Mouse (Mus musculus): ENCODE measurements around the gene Gm27179. TPM values are rescaled to one million over a fixed set of nuclear protein-coding genes. Genes with fewer than 3 reads are reported as not detected.
"Not testable (repeated sequence)": the region's sequence is repeated elsewhere in the genome, so short reads cannot be mapped to it uniquely, and the experiment has no call there.

The Gm27179 gene
- polyA plus RNA-seq, 1 experiment = 0.04 TPM

DNA sequence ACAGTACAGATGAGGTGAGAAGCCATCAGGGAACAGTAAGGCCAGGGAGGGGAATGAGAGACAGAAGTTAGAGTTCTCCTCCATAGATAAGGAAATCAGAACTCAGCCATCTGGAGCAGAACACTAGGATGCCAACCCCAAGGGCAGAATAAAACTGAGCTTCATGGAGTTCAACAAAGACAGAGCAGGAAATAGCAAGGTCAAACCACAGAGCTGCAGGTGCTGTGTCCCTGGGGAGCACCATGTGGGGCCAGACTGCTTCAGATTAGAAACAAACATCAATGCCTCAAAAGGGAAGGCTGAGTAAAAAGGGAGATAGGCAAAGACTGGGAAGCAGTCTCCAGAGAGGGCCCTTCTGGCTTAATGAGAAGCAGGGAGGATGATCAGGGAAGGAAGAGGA is 16.1 kb downstream of the Gm27179 start:
- not testable (repeated sequence) for H3K27ac ChIP-seq (ENCODE audit: insufficient read depth, low read length)

DNA sequence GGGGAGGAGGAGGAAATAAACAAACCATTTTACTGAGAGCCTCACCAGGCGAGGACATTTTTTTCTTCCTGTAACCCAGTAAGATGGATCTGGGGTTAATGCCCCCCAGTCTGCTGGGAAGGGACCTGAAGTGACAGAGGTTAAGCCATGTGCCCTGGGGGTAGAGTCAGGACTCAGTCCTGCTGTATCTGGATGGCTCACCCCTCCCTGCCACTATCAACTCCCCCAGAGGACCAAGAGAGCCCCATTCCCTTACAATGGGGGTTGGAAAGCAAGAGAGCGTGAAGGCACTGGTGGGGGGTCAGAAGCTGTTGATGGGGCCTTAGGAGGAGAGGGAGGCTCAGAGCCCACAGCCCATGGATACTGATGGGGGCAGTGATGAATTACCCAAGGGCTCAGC is 17.4 kb downstream of the Gm27179 start:
- not testable (repeated sequence) for H3K4me3 ChIP-seq (ENCODE audit: insufficient read depth, low read length); H3K4me1 ChIP-seq (ENCODE audit: control insufficient read depth, insufficient read depth, low read length); H3K27ac ChIP-seq (ENCODE audit: insufficient read depth, low read length)

More for the DNA sequence above, 16.1 kb downstream of the Gm27179 start:
- H3K4me1 ChIP-seq (ENCODE audit: control insufficient read depth, insufficient read depth, low read length); H3K4me3 ChIP-seq (ENCODE audit: insufficient read depth, low read length): not testable (repeated sequence)

DNA sequence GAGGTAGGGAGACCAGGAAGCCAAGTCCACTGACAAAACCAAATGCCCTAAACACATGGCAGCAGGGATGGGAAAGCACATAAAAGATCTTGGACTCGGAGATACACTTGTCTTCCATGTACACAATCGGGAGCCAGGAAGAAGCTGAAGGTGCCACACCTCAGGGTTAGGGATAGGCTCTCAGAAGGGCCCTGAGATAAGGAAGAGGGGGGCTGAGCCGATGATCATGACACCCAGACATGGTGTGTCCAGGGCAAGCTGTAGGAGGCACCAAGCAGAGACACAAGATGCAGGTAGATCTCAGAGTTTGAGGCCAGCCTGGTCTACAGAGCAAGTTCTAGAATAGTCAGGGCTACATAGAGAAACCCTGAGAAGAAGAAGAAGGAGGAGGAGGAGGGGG is 17.8 kb downstream of the Gm27179 start:
- H3K4me3 ChIP-seq (ENCODE audit: insufficient read depth, low read length); H3K4me1 ChIP-seq (ENCODE audit: control insufficient read depth, insufficient read depth, low read length); H3K27ac ChIP-seq (ENCODE audit: insufficient read depth, low read length): not testable (repeated sequence)

DNA sequence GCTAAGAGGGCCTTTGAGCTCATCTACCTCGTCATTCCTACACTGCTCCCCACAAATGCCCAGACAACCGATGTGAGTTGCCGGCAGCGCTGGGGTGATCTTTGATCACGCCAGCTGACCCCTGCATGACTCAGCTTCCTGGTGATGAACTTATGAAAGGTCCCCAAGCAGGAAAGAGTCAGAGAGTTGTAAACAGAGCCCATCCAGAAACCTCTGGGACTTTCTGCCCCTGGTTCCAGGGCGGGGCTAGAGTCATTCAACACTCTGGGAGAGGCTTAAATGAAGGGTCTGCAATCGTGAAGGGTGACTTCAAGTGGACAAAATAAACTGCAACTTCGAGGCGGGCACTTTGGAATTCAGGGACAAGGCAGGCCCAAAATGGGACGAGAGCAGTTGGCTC is 24.3 kb downstream of the Gm27179 start:
- not testable (repeated sequence) for H3K27ac ChIP-seq (ENCODE audit: insufficient read depth, low read length); H3K4me1 ChIP-seq (ENCODE audit: control insufficient read depth, insufficient read depth, low read length); H3K4me3 ChIP-seq (ENCODE audit: insufficient read depth, low read length)

DNA sequence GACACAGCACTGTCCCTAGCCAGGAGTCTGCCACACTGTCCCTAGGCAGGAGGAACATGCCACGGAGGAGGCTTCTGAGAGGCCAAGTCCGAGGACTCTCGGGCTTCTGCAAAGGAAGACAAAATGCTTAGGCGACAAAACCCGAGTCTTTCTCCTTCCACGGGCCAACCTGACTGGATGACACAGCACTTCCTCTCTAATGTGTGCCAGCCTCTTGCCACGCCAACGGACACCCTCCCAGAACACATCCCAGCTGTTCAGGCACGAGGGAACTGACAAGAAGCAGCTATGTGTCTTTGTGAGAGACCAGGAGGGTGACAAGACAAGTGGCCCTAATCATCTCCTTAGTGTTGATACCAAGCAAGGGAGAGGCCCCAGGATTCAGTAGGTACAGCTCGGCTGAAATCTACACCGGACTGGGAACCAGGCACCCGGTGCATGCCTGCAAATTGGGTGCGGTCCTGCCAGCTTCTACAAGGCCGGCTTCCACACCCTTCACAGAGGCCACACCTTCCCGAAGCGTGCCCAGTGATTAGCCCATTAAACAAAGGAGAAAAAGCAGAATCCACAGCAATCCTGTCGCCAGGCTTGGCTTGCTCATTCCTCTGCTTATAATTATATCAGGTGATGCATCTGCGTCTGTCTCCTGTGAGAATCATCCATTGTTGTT is 26.7 kb downstream of the Gm27179 start:
- not testable (repeated sequence) for H3K4me3 ChIP-seq (ENCODE audit: insufficient read depth, low read length); H3K4me1 ChIP-seq (ENCODE audit: control insufficient read depth, insufficient read depth, low read length); H3K27ac ChIP-seq (ENCODE audit: insufficient read depth, low read length)

DNA sequence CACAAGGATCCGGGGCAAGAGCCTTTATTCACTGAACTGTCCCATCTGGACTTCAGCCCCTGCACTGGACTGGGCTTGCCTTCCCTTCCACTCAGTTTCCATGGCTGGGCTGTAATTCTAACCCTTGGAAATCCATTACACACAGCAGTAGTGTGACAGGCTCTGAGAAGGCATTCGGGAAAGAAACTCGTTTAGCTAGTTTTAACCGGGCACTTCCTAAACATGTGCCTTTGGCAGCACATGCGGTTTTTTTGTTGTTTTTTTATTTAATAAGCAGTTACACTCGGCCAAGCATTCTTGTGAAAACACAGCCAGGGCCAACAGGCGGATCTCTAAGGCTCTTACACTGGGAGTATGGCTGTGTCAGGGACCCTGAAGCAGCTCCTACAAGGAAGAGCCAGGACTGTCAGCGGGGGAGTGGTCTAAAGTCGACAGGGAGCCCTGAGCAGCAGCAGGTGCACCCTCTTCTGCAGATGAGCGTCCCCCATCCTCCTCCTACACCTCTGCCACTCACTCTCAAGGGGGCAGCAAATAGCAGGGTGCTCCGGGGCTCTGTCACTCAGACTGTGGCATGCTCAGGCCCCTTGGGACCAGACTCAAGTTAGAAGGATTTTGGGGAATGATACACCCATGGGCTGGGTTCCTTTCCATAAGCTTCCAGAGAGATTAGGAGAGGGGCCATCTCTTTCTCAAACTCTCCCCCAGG is 38.3 kb downstream of the Gm27179 start:
- not testable (repeated sequence) for H3K27ac ChIP-seq (ENCODE audit: insufficient read depth, low read length); H3K4me3 ChIP-seq (ENCODE audit: insufficient read depth, low read length)

DNA sequence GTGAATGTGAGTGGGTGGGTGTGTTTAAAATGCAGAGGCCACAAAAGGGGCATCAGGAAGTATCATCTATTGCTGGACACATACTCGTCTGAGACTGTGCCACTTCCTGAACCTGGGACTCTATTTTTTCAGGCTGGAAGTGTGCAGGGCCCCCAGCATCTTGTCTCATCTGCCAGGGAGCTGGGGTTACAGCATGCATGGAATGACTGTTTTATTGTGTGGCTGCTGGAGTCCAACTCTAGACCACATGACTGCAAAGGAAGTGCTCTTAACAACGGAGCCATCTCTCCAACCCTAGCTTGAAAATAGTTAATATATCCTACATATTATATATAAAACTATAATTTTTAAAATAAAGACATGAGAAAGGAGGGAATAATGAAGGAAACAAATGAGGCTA is 39.0 kb downstream of the Gm27179 start:
- H3K27ac ChIP-seq (ENCODE audit: insufficient read depth, low read length); H3K4me3 ChIP-seq (ENCODE audit: insufficient read depth, low read length): not testable (repeated sequence)

More for the DNA sequence above, 38.3 kb downstream of the Gm27179 start:
- not testable (repeated sequence) for H3K4me1 ChIP-seq (ENCODE audit: control insufficient read depth, insufficient read depth, low read length)

DNA sequence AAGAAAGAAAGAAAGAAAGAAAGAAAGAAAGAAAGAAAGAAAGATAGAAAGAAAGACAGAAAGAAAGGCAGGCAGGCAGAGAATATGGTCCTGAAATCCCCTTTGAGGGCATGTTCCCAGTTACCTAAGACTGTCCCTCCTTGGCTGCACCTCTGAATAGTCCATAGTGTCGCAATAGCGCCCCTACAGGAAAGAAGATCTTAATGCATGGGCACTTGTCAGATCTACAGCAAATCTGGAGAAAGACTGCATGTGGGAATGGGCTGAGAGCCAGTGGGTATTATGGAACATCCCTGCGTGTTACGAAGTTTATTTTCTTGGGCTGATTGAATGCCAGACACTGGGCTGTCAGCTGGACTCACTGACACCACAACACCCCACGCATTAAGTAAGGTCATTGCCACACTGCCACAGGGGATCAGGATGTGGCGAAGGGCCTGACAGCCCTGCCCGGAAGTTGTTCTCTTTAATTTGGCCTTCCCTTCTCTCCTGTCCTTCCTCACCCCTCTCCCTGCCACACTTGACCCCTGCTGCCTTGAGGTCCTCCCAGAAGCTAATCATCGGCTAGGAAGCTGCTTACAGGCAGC is 42.1 kb downstream of the Gm27179 start:
- H3K4me3 ChIP-seq (ENCODE audit: insufficient read depth, low read length); H3K27ac ChIP-seq (ENCODE audit: insufficient read depth, low read length); H3K4me1 ChIP-seq (ENCODE audit: control insufficient read depth, insufficient read depth, low read length): not testable (repeated sequence)

More for the DNA sequence above, 39.0 kb downstream of the Gm27179 start:
- not testable (repeated sequence) for H3K4me1 ChIP-seq (ENCODE audit: control insufficient read depth, insufficient read depth, low read length)

DNA sequence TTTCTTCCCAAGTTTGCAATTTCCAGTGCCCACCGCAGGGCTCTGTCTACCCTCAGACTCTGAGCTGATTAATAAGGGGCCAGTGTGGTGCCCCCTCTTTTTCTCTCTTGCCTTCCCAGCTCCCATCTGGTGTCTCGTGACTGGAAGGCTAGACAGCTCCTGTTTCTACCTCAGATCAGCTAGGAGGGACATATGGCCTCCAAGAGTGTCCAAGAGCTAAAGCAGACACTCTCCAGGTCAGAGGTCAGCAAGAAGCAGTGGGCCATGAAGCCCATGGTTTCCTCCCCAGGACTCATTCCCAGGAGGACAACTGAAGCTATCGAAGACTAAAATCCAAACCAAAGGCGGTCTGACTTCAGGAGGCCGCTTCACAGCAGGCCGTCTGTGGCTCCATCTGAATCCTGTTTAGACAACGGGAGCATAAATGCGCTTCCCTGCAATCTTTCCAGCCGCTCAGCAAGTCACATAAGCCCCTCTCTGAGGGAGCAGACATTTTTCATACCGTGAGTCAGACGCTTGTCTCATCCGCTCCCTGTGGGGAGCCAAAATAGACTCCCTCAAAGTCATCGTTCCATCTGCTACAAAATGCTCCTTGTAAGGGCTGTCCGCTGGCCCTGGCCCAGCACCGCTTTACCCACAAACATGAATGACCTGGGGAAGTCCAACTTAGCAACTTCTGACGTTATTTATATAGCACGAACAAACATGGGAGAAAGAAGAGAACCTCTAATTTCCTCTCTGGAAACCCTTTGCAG is 44.6 kb downstream of the Gm27179 start:
- H3K4me3 ChIP-seq (ENCODE audit: insufficient read depth, low read length); H3K27ac ChIP-seq (ENCODE audit: insufficient read depth, low read length); H3K4me1 ChIP-seq (ENCODE audit: control insufficient read depth, insufficient read depth, low read length): not testable (repeated sequence)

DNA sequence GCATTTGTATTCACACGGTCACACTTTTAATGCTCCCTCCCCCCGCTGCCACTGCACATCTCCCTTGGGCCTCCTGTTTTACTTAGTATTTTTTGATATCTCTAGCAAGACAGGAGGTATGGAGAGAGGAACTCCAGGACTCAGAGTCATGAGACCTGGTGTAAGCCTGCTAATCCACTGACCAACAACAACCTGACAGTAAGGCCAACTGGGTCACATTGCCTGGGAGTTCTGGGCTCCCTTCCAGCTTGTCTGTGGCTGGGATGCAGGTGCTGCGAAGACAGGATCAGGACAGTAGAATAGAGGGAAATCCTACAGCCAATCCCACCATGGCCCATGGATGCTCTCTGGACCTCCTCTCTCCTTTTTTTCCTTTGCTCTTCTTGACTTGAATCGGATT is 47.9 kb downstream of the Gm27179 start:
- H3K27ac ChIP-seq (ENCODE audit: insufficient read depth, low read length); H3K4me1 ChIP-seq (ENCODE audit: control insufficient read depth, insufficient read depth, low read length); H3K4me3 ChIP-seq (ENCODE audit: insufficient read depth, low read length): not testable (repeated sequence)

Other genes with a start within 250 kb of the Gm27179 start
- gene Synb, start 218.2 kb downstream of the Gm27179 start, polyA plus RNA-seq (2012; rRNA removed) = not detected in 2 replicates
- not detected in 2 replicates for gene Gm16867, start 9.2 kb downstream of the Gm27179 start, polyA plus RNA-seq (2012; rRNA removed)
- gene Entpd4b, start 42.9 kb upstream of the Gm27179 start, polyA plus RNA-seq (2012; rRNA removed) = 22.4 TPM in 2 replicates